Mouse (Mus musculus) brain, adult 2 months (tissue): Measurements from ENCODE around the gene Vmn1r226.

Source experiments
- DNase-seq: peaks from one replicate; pipeline ENCODE4 v3.0.0; 2011; ENCODE audit warnings: low read depth, low spot score

Vmn1r226 gene

GRCm38 (mm10) chr17:20682543-20682942, at the start of gene Vmn1r226:
Vmn1r226 (plus strand) TSS chr17:20682843.
- no peak for DNase-seq

GRCm38 (mm10) chr17:20729543-20729942, 46.9 kb downstream of the Vmn1r226 start, which contains the start of gene Vmn1r227:
Vmn1r227 (plus strand) TSS chr17:20729843.
- DNase-seq: no peak
